Mouse (Mus musculus): ENCODE results near the gene Slc32a1. TPM values are rescaled to one million over a fixed set of nuclear protein-coding genes. Genes with fewer than 3 reads are reported as not detected.
A peak's percentile ranks its signal among the peaks of the same experiment; 100 is the strongest.

The Slc32a1 gene
- polyA plus RNA-seq, 1 experiment from 2014 or later, result 3.2 TPM

DNA sequence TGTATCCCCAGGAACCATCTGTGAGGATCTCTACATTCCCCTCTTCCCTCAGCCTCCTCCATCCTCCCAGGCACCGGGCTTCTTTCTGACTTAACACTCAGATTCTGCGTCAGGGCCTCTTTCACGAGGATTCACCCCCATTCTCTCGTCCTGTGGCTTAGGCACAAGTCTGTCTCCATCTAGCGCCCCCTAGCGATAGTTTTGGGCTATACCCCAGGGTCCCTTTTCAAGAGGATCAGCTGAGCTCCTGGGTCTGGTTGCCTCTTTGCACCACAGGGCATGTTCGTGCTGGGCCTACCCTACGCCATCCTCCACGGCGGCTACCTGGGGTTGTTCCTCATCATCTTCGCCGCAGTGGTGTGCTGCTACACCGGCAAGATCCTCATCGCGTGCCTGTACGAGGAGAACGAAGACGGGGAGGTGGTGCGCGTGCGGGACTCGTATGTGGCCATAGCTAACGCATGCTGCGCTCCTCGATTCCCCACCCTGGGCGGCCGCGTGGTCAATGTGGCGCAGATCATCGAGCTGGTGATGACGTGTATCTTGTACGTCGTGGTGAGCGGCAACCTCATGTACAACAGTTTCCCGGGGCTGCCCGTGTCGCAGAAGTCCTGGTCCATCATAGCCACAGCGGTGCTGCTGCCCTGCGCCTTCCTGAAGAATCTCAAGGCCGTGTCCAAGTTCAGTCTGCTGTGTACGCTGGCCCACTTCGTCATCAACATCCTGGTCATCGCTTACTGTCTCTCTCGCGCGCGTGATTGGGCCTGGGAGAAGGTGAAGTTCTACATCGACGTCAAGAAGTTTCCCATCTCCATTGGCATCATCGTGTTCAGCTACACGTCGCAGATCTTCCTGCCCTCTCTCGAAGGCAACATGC, 3.2 kb downstream of the Slc32a1 start:
- ATAC-seq (ENCODE audit: low FRiP score, low read depth), result 0 out of 2 replicates have a peak, but pooled peaks have one; percentile 17
- no peaks in the 10 kb centered on the region for H3K36me3 ChIP-seq
- no peaks in the 10 kb centered on the region for H3K9me3 ChIP-seq
- peaks cover 32% of the 10 kb centered on the region for H3K4me1 ChIP-seq
- peaks cover 100% of the 10 kb centered on the region for H3K27me3 ChIP-seq
- peak overlapping the region; percentile 36 for H3K4me2 ChIP-seq (replicated peaks)
- WGBS, result 4% methylated on average over 53 of the region's 53 CpGs
- H3K9ac ChIP-seq (replicated peaks), result 0 out of 2 replicates have a peak overlapping the region, but pooled peaks have one; percentile 68
- H3K27ac ChIP-seq (replicated peaks), result peak overlapping the region; percentile 49; the same call in 1 of the 2 replicates
- peak overlapping the region; percentile 46 for H3K4me3 ChIP-seq

DNA sequence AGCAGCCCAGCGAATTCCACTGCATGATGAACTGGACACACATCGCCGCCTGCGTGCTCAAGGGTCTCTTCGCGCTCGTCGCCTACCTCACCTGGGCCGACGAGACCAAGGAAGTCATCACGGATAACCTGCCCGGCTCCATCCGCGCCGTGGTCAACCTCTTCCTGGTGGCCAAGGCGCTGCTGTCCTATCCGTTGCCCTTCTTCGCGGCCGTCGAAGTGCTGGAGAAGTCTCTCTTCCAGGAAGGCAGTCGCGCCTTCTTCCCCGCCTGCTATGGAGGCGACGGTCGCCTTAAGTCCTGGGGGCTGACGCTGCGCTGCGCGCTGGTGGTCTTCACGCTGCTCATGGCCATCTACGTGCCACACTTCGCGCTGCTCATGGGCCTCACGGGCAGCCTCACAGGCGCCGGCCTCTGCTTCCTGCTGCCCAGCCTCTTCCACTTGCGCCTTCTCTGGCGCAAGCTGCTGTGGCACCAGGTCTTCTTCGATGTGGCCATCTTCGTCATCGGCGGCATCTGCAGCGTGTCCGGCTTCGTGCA, 3.9 kb downstream of the Slc32a1 start:
- H3K9me3 ChIP-seq, result no peaks in the 10 kb centered on the region
- H3K4me3 ChIP-seq, result peak overlapping the region; percentile 46
- WGBS, result under 1% methylated on average over 47 of the region's 47 CpGs
- H3K36me3 ChIP-seq, result no peaks in the 10 kb centered on the region
- no peak for ATAC-seq (ENCODE audit: low FRiP score, low read depth)
- peak overlapping the region; percentile 36 for H3K4me2 ChIP-seq (replicated peaks)
- 0 out of 2 replicates have a peak overlapping the region, but pooled peaks have one; percentile 11 for H3K9ac ChIP-seq (replicated peaks)
- peak overlapping the region; percentile 50 for H3K27ac ChIP-seq (replicated peaks)
- H3K4me1 ChIP-seq, result peaks cover 30% of the 10 kb centered on the region
- H3K27me3 ChIP-seq, result peaks cover 100% of the 10 kb centered on the region

DNA sequence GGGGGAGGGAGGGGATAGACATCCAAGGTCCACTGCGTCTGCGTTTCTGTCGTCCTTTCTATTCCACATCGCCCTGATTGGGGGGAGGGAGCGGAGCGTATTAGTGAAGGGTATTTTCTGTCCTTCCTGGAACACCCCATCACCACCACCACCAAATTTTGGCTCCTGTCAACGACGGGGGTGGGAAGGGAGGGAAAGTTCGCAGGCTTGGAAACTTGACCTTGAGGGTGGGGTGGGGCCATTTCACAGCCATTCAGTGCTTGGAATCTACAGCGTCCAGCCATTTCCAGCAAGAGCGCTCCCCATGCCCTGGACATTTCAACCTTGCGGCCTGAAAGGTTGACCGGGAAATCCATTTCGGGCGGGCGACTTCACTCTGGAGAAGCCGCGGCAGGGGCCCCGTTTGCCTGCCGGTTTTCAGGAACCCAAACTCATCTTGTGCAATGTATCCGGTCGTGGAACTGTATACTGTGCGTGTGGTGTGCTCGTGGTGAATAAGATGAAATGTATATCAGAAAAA, 4.7 kb downstream of the Slc32a1 start:
- peaks cover 97% of the 10 kb centered on the region for H3K27me3 ChIP-seq
- H3K27ac ChIP-seq (replicated peaks), result peak overlapping the region; percentile 50
- peak overlapping the region; percentile 36 for H3K4me2 ChIP-seq (replicated peaks)
- H3K9ac ChIP-seq (replicated peaks), result peak overlapping the region; percentile 11; the same call in 1 of the 2 replicates
- no peak for ATAC-seq (ENCODE audit: low FRiP score, low read depth)
- peaks cover 25% of the 10 kb centered on the region for H3K4me1 ChIP-seq
- WGBS, result 1% methylated on average over 23 of the region's 24 CpGs
- H3K4me3 ChIP-seq, result peak overlapping the region; percentile 46
- no peaks in the 10 kb centered on the region for H3K36me3 ChIP-seq
- no peaks in the 10 kb centered on the region for H3K9me3 ChIP-seq

DNA sequence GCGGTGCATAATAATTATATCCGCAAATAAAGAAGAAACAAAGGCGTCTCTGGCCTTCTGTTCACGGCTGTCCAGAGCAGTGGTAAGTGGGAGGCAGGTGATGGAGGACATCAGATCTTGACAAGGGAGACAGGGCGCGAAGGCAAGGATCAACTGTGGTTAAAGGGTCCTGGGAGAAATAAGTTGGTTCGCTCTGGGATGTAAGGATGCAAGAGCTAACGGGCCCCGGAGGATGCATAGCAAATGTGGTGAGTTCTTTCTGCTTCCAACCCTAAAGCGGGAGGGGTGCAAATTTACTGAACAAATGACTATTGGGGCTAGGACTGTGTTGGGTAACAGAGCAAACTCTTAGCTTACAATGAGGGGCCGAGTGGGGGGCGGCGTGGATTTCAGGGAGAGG, 5.1 kb downstream of the Slc32a1 start:
- peak overlapping the region; percentile 36 for H3K4me2 ChIP-seq (replicated peaks)
- H3K4me3 ChIP-seq, result peak overlapping the region; percentile 46
- H3K27me3 ChIP-seq, result peaks cover 97% of the 10 kb centered on the region
- H3K36me3 ChIP-seq, result no peaks in the 10 kb centered on the region
- peak overlapping the region; percentile 58 for H3K27ac ChIP-seq (replicated peaks)
- peak overlapping the region; percentile 51; the same call in 1 of the 2 replicates for H3K9ac ChIP-seq (replicated peaks)
- WGBS, result 4% methylated on average over 13 of the region's 13 CpGs
- peaks cover 21% of the 10 kb centered on the region for H3K4me1 ChIP-seq
- ATAC-seq (ENCODE audit: low FRiP score, low read depth), result no peak
- no peaks in the 10 kb centered on the region for H3K9me3 ChIP-seq

DNA sequence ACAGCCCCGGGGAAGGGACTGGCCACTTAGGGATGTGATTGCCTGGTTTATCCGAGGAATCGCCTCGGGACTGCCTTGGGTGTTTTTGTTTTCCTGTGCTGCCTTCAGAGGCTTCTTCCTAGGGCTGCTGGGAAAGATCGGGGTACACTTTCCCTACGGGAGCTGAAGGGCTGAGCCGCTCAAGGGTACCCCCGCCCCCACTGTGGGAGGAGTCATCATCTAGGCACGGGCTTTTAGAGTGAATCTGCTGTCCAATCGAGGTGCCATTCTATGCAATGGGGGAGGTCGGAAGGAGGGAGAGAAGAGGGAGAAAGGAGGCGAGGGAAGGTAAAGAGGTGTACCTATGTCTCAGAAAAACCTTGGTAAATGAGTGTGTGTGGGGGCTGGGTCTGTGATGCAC, 5.7 kb downstream of the Slc32a1 start:
- peak overlapping the region; percentile 46 for H3K4me3 ChIP-seq
- H3K27ac ChIP-seq (replicated peaks), result peak overlapping the region; percentile 58
- H3K27me3 ChIP-seq, result peaks cover 97% of the 10 kb centered on the region
- peak overlapping the region; percentile 36 for H3K4me2 ChIP-seq (replicated peaks)
- H3K4me1 ChIP-seq, result peaks cover 15% of the 10 kb centered on the region
- H3K9ac ChIP-seq (replicated peaks), result peak overlapping the region; percentile 51
- 0 out of 2 replicates have a peak, but pooled peaks have one; percentile 28 for ATAC-seq (ENCODE audit: low FRiP score, low read depth)
- under 1% methylated on average over 12 of the region's 12 CpGs for WGBS
- no peaks in the 10 kb centered on the region for H3K9me3 ChIP-seq
- H3K36me3 ChIP-seq, result no peaks in the 10 kb centered on the region

DNA sequence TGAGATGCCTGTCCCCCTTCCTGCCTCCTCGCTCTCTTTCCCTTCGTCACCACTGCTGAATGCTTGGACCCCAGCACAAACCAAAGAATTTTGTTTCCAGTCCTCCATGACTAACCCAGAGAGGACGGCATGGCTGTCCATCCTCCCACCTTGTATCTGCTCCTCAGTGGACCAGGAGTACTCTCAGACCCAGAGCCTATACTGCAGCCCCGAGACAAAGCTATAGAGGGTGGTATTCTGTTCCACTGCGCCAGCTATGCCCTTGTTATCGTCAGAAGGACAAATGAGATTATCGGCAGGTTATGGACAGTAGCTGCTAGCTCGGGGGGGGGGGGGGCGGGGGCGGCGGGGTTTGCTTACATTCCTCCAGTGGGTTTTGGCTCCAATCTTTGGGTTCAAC, 6.2 kb downstream of the Slc32a1 start:
- no peak for ATAC-seq (ENCODE audit: low FRiP score, low read depth)
- H3K36me3 ChIP-seq, result no peaks in the 10 kb centered on the region
- peak overlapping the region; percentile 36 for H3K4me2 ChIP-seq (replicated peaks)
- H3K4me1 ChIP-seq, result peaks cover 15% of the 10 kb centered on the region
- H3K4me3 ChIP-seq, result peak overlapping the region; percentile 46
- peak overlapping the region; percentile 58 for H3K27ac ChIP-seq (replicated peaks)
- peaks cover 92% of the 10 kb centered on the region for H3K27me3 ChIP-seq
- 6% methylated on average over 11 of the region's 11 CpGs for WGBS
- H3K9me3 ChIP-seq, result no peaks in the 10 kb centered on the region
- H3K9ac ChIP-seq (replicated peaks), result 0 out of 2 replicates have a peak overlapping the region, but pooled peaks have one; percentile 51

DNA sequence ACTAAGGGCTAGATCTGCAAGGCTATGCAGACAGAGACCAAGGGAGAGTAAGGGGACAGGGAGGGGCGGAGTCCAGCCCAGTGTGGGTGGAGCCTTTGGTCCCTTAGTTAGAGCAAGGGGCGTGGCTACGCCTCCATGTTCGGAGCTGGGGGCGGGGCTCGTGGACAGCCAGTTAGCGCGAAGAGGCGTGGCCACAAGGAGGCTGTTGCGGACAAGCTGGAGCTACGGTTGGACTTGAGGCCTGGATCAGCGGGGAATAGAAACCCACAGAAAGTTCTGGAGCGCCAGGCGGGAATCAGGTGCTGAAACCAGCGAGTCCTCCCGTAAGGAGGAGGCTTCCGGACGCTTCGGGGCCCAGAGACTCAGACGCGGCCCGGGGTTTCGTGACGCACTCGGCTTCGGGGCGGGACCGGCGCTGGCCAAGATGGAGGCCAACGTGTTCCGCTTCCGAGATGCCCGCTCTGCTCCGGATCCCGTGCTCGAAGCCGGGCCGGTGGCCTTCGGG, 14.2 kb downstream of the Slc32a1 start, which contains the start of gene Actr5:
Gene Actr5 (plus strand): TSS at position 171 of the 505 bp plus-strand sequence.
- peak within 1 kb of the TSS; percentile 76 for H3K27ac ChIP-seq (replicated peaks)
- peak within 1 kb of the TSS; percentile 73 for H3K9ac ChIP-seq (replicated peaks)
- 0% methylated on average over 39 of the region's 39 CpGs for WGBS
- H3K4me3 ChIP-seq, result peak within 1 kb of the TSS; percentile 90
- H3K4me1 ChIP-seq, result peaks cover 16% of the 10 kb centered on the region
- peaks cover 19% of the 10 kb centered on the region for H3K36me3 ChIP-seq
- peak within 1 kb of the TSS; percentile 71 for H3K4me2 ChIP-seq (replicated peaks)
- H3K27me3 ChIP-seq, result peaks cover 16% of the 10 kb centered on the region
- no peaks in the 10 kb centered on the region for H3K9me3 ChIP-seq
- ATAC-seq (ENCODE audit: low FRiP score, low read depth), result peak; percentile 96

DNA sequence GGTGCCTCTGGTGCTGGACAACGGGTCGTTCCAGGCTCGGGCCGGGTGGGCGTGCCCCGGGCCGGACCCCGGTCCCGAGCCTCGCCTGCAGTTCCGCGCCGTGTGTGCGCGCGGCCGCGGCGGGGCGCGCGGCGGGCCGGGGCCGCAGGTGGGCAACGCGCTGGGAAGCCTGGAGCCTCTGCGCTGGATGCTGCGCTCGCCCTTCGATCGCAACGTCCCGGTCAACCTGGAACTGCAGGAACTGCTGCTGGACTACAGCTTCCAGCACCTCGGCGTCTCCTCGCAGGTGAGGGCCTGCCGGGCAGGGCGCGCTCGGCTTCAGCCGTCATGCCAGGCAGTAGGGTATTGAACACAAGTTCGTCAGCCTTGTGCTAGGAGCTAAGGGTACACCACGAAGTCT, 14.7 kb downstream of the Slc32a1 start:
- WGBS, result 0% methylated on average over 37 of the region's 44 CpGs
- Histone ChIP-seq H3K4me2 (replicated peaks) (peak overlapping the region; percentile 71), H3K9me3 (no peaks in the 10 kb centered on the region), H3K27me3 (peaks cover 14% of the 10 kb centered on the region), H3K9ac (replicated peaks) (peak overlapping the region; percentile 73), H3K27ac (replicated peaks) (peak overlapping the region; percentile 76), H3K4me1 (peaks cover 16% of the 10 kb centered on the region), H3K4me3 (peak overlapping the region; percentile 90), H3K36me3 (peaks cover 24% of the 10 kb centered on the region)
- peak; percentile 79 for ATAC-seq (ENCODE audit: low FRiP score, low read depth)

DNA sequence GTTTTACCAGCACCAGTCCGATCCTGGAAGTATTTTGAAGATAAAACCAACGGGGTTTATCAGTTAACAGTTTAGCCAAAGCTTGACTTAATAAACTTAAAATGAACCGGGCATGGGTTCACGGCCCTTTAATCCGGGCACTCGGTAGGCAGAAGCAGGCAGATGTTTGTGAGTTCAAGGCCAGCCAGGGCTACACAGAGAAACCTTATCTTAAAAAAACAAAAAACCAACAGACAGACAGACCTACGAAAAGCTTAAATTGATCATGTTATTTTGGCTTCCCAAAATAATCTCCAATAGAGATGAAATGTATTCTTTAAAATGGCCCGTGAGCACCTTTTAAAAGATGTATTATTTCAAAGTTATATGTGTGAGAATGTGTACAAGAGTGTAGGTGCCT, 15.1 kb downstream of the Slc32a1 start:
- Histone ChIP-seq H3K27ac (replicated peaks) (no peak overlapping the region), H3K4me3 (peak overlapping the region; percentile 90), H3K9ac (replicated peaks) (peak overlapping the region; percentile 73), H3K9me3 (no peaks in the 10 kb centered on the region), H3K4me2 (replicated peaks) (peak overlapping the region; percentile 71), H3K36me3 (peaks cover 24% of the 10 kb centered on the region), H3K27me3 (peaks cover 10% of the 10 kb centered on the region), H3K4me1 (peaks cover 16% of the 10 kb centered on the region)
- ATAC-seq (ENCODE audit: low FRiP score, low read depth), result no peak
- WGBS, result 39% methylated on average over 8 of the region's 8 CpGs

DNA sequence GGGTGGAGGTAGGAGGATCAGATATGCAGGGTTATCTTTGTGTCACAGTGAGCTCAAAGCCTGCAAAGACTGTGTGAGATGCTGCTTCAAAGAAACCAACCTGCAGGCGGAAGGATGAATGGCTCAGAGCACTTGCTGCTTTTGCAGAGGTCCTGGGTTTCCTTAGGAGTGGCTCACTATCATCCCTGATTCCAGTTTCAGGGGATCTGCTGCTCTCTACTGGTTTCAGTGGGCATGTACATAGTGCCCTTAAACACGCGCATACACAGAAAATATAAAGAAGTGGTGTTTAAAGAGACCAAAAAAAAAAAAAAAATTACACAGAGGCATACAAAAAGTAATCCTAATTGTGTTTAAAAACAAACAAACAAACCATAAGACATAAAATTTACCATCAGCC, 18.3 kb downstream of the Slc32a1 start:
- ATAC-seq (ENCODE audit: low FRiP score, low read depth), result no peak
- no peaks in the 10 kb centered on the region for H3K9me3 ChIP-seq
- H3K4me3 ChIP-seq, result no peak overlapping the region
- H3K9ac ChIP-seq (replicated peaks), result no peak overlapping the region
- no peak overlapping the region for H3K4me2 ChIP-seq (replicated peaks)
- peaks cover 51% of the 10 kb centered on the region for H3K36me3 ChIP-seq
- H3K4me1 ChIP-seq, result peaks cover 16% of the 10 kb centered on the region
- no peaks in the 10 kb centered on the region for H3K27me3 ChIP-seq
- H3K27ac ChIP-seq (replicated peaks), result no peak overlapping the region
- 78% methylated on average over 3 of the region's 3 CpGs for WGBS

DNA sequence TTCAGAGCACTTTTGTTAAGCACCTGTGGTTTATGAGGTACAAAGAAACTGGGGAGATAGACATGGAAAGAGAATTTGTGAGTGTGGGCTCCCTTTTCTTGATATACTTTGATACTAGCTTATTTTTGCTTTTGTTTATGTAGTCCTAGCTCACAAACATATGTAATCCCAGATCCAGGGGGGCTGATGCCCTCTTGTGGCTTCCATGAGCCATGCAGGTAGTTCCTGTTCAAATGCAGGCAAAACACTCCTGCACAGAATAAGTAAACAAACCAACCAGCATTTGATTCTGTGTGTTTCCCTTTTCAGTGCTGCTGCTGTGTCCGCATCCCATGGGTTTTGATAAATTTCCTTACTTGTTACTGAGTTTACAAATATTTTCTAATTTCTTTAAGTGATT, 18.8 kb downstream of the Slc32a1 start:
- H3K4me1 ChIP-seq, result peaks cover 16% of the 10 kb centered on the region
- no peak overlapping the region for H3K9ac ChIP-seq (replicated peaks)
- H3K9me3 ChIP-seq, result no peaks in the 10 kb centered on the region
- 81% methylated on average over 1 of the region's 1 CpGs for WGBS
- H3K36me3 ChIP-seq, result peaks cover 54% of the 10 kb centered on the region
- no peak overlapping the region for H3K4me3 ChIP-seq
- H3K27me3 ChIP-seq, result no peaks in the 10 kb centered on the region
- no peak overlapping the region for H3K27ac ChIP-seq (replicated peaks)
- H3K4me2 ChIP-seq (replicated peaks), result no peak overlapping the region
- ATAC-seq (ENCODE audit: low FRiP score, low read depth), result no peak
